Mouse (Mus musculus) C3H10T1/2 (cell line): ENCODE results near the gene Scgb2b17. TPM values are rescaled to one million over a fixed set of nuclear protein-coding genes. Genes with fewer than 3 reads are reported as not detected.

ENCODE experiments used
- polyA plus RNA-seq, 2 experiments: library from polyadenylated mRNA; unstranded; fragments of >200 nt; fragmentation: generic; extraction: Trizol; gene quantifications; one replicate each; pipeline ENCODE4 v1.2.1; 2012; ENCODE audit warnings: missing spikeins in 2 of 2

Scgb2b17 gene
- not detected for polyA plus RNA-seq

DNA sequence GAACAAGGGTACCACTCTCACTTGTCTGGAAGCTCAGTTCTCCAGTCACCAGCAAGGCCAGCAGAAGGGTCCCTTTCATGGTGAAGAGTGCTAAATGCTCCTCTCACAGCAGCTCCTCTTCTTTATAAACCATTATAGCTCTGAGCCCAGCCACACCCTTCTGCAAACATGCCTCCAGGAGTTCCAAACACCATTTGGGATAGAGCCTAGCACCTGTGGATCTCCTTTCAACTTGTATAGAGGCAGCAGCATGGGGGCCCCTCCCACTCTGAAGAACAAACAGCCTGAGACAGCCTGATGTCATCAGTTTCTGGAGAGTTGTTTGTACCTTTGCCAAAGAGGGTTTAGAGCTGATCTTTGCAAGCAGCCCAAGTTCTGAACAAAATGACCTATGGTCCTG is at the start of gene Scgb2b17:
Gene Scgb2b17 (minus strand): TSS at position 101 of the 400 bp plus-strand sequence.

DNA sequence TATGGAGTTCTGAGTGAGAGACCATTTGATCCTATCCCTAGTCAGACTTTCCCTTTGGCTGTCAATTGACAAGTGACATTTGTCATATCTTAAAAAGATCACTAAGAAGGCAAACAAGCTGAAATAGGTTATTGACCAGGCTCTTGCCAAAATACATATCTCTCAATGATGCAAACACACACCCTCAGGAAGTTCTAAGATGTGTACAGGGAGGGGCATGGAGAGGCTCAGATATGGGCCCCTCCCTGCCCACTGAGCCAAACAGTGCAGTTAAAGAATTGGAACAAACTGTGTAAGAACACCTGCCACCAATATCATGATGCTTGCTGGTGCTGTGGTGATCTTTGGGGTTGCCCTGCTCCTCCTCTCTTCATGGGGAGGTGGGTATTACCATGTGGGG is 6.8 kb upstream of the Scgb2b17 start, which contains the start of gene Scgb1b17:
Gene Scgb1b17 (plus strand): TSS at position 301 of the 400 bp plus-strand sequence.

Other genes starting within 250 kb of the Scgb2b17 start
- not detected for gene Scgb2b15, start 226.9 kb downstream of the Scgb2b17 start, polyA plus RNA-seq
- gene Scgb1b15, start 220.0 kb downstream of the Scgb2b17 start, polyA plus RNA-seq = not detected
- gene Scgb1b17, start 6.9 kb upstream of the Scgb2b17 start, polyA plus RNA-seq = not detected
- not detected for gene Scgb2b18, start 117.3 kb upstream of the Scgb2b17 start, polyA plus RNA-seq
- not detected for gene Scgb1b18, start 129.0 kb upstream of the Scgb2b17 start, polyA plus RNA-seq
- not detected for gene Scgb2b19, start 223.8 kb upstream of the Scgb2b17 start, polyA plus RNA-seq
- not detected for gene Scgb1b19, start 230.7 kb upstream of the Scgb2b17 start, polyA plus RNA-seq